Mouse (Mus musculus): ENCODE measurements around the gene Snx18. TPM values are rescaled to one million over a fixed set of nuclear protein-coding genes. Genes with fewer than 3 reads are reported as not detected.
A peak's percentile ranks its signal among the peaks of the same experiment; 100 is the strongest.

The Snx18 gene
- polyA plus RNA-seq, 1 experiment from 2014 or later = 20.8 TPM

DNA sequence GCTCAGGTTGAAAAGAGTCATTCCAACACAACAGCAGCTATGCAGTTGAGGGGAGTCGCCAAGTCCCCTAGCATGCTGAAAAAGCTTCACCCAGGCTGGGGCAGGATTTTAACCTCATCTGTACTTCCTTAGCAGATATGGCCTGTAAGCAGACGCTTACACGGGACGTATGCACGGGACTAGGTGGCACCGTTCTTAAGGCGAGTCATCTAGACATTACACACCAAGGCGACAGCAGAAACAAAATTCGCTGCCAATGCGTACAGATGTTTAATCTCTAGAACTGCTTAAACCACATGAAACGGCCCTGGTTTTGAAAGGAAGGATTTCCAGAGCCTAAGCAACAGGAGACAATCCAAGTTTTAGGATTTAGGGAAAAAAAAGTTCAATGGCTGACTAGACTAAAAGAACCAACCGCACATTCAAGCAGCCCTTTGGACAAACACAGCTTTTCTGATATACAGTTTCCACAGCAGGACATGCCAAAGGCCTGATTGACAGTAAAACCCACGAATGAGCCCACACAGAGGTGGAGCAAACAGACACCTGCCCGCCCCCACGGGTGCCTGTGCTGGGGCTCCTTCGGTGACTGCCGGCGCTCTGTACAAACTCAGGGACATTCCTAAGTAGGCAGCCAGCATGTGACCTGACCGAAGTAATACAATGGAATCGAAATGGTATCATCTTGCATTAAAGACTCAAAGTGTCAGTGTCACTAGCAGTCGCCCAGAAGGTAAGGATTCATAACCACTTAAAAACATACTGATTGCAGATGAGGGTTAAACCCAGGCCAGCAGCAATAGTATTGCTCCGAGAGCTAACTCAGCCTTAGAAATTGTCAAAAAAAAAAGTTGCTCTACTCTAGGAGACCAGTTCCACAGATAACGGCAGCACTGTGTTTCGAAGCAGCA lies 3.5 kb downstream of the Snx18 start:
- no peak for ATAC-seq (ENCODE audit: low FRiP score, low read depth)

DNA sequence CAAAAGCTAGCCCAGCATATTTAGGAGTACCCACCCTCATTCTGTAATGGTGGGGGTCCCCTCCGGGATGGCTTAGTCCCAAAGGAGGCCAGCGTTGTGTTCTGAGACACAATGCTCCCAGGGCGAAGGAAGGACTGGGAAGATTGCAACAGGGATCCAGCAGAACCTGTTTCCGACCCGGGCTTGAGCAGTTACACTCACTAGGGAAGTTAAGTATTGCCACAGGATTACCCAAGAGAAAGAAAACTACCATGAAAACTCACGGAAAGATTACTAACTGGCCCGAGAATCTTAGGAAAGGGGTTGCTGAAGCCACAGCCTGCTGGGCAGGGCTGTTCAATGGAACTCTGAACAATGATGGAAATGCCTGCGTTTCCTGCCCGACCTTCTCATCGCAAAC lies 4.5 kb downstream of the Snx18 start:
- no peak overlapping the region for H3K9ac ChIP-seq (replicated peaks)
- no peak overlapping the region for H3K27ac ChIP-seq (replicated peaks)
- no peaks in the 10 kb centered on the region for H3K36me3 ChIP-seq
- H3K4me2 ChIP-seq (replicated peaks) = peak overlapping the region; percentile 91
- 0 out of 2 replicates have a peak, but pooled peaks cover 4% of the 10 kb centered on the region for H3K27me3 ChIP-seq
- H3K4me3 ChIP-seq = 0 out of 2 replicates have a peak overlapping the region, but pooled peaks have one; percentile 12
- ATAC-seq (ENCODE audit: low FRiP score, low read depth) = no peak
- WGBS = 30% methylated on average over 10 of the region's 10 CpGs
- H3K4me1 ChIP-seq = peaks cover 70% of the 10 kb centered on the region
- no peaks in the 10 kb centered on the region for H3K9me3 ChIP-seq

More for the DNA sequence above, 3.5 kb downstream of the Snx18 start:
- 14% methylated on average over 24 of the region's 24 CpGs for WGBS
- Histone ChIP-seq H3K4me3 (peak overlapping the region; percentile 71), H3K4me1 (peaks cover 70% of the 10 kb centered on the region), H3K9ac (replicated peaks) (peak overlapping the region; percentile 88), H3K4me2 (replicated peaks) (peak overlapping the region; percentile 91), H3K27ac (replicated peaks) (no peak overlapping the region), H3K27me3 (0 out of 2 replicates have a peak, but pooled peaks cover 4% of the 10 kb centered on the region), H3K9me3 (no peaks in the 10 kb centered on the region), H3K36me3 (no peaks in the 10 kb centered on the region)

DNA sequence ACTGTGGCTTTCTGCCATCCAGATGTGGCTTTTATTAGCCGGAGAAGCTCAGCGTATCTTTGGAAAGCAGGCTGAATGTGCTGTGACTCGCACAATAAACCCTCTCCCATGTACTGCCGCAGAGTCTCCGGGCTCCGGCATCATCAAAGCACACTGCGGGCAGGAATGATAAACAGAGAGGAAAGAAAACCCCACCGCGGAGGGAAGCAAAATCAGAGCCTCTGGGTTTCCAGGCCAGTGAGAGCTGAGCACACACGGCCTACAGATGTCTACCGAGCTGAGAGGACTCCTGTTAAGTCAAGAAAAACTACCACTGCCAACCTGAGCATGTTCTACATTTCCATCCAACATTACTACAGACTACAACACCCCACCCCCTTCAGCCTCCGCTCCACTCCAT lies 5.0 kb downstream of the Snx18 start:
- H3K9ac ChIP-seq (replicated peaks) = no peak overlapping the region
- H3K4me1 ChIP-seq = peaks cover 70% of the 10 kb centered on the region
- no peak overlapping the region for H3K4me3 ChIP-seq
- H3K4me2 ChIP-seq (replicated peaks) = peak overlapping the region; percentile 91
- no peak for ATAC-seq (ENCODE audit: low FRiP score, low read depth)
- H3K36me3 ChIP-seq = no peaks in the 10 kb centered on the region
- 32% methylated on average over 12 of the region's 12 CpGs for WGBS
- H3K27me3 ChIP-seq = 0 out of 2 replicates have a peak, but pooled peaks cover 4% of the 10 kb centered on the region
- no peaks in the 10 kb centered on the region for H3K9me3 ChIP-seq
- H3K27ac ChIP-seq (replicated peaks) = 0 out of 2 replicates have a peak overlapping the region, but pooled peaks have one; percentile 15

DNA sequence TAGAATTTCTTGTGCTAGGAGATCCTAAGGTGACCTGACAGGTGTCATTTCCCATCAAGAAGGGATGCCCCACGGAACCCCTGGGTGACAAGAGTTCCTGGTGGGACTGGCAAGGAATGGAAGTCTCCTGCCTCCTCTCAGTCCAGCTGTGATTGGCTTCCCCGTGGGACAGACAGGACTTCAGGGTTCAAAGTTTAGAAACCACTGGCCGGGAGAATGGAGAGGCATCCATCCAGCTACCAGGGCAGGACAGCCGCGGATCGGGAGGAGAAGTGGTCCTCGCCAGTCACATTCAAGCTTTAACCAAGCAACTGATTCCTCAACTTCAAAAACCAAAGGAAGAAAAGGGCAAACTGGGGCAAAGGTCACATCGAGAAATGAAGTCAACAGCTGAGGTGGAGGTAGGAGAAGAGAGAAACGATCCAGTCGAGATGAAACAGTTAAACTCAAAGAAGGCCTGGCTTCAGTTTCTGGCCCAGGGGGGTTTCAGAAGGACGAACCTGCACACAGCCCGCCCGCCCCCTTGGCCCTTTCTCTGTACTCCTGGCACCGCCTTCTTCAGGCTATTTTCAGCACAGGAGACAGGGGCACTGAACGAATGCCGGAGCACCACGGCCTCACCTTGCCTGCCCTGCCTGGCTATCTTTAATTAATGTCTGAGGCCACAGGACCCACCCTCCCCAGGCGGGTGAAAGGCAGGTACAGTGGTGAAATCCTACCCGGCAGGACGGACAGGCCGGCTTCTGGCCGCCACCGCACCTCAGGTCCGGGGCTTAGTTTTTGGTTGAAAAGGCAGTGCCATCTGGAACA lies 6.0 kb downstream of the Snx18 start:
- Histone ChIP-seq H3K27me3 (0 out of 2 replicates have a peak, but pooled peaks cover 4% of the 10 kb centered on the region), H3K9ac (replicated peaks) (no peak overlapping the region), H3K27ac (replicated peaks) (no peak overlapping the region), H3K36me3 (no peaks in the 10 kb centered on the region), H3K4me3 (no peak overlapping the region), H3K9me3 (no peaks in the 10 kb centered on the region), H3K4me1 (peaks cover 66% of the 10 kb centered on the region), H3K4me2 (replicated peaks) (0 out of 2 replicates have a peak overlapping the region, but pooled peaks have one; percentile 5)
- whole genome bisulfite sequencing = 68% methylated on average over 24 of the region's 24 CpGs
- ATAC-seq (ENCODE audit: low FRiP score, low read depth) = no peak

DNA sequence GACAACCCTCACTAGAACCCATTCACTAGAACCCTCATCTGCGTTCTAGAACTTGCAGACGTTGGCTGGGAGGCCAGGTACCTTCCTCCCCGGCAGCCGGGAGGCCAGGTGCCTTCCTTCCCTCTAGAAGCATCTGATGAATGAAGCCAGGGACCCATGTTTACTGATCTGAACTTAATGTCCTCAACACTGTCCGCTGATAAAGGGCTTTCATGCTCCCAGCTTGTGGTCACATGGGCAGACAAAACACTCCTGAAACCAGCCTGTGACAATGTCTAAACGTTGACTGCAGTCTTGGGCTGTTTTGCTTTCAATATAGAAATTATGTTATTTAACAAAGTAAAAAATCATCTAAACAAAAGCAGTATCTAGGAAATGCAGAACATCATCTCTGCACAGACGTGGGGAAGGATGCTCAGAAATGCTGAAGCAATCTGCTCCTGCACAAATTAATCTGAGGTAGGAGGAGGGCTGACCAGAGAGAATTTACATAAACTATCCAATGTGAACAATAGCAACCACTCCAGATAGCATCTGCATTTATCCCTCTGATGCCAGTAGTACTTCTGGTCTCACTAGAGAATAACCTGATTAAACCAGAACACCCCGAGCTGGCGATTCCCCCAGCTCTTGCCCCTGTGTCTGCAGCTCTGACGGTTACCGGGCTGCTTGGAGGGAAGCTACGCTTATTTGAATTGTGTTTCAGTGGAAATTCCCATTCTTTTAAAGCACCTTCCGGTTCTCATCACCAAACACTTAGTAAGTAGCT lies 7.4 kb downstream of the Snx18 start:
- Histone ChIP-seq H3K4me1 (peaks cover 52% of the 10 kb centered on the region), H3K9ac (replicated peaks) (no peak overlapping the region), H3K27ac (replicated peaks) (no peak overlapping the region), H3K4me2 (replicated peaks) (peak overlapping the region; percentile 22; the same call in 1 of the 2 replicates), H3K36me3 (no peaks in the 10 kb centered on the region), H3K4me3 (no peak overlapping the region), H3K27me3 (no peaks in the 10 kb centered on the region), H3K9me3 (no peaks in the 10 kb centered on the region)
- ATAC-seq (ENCODE audit: low FRiP score, low read depth) = no peak
- 57% methylated on average over 13 of the region's 13 CpGs for WGBS

DNA sequence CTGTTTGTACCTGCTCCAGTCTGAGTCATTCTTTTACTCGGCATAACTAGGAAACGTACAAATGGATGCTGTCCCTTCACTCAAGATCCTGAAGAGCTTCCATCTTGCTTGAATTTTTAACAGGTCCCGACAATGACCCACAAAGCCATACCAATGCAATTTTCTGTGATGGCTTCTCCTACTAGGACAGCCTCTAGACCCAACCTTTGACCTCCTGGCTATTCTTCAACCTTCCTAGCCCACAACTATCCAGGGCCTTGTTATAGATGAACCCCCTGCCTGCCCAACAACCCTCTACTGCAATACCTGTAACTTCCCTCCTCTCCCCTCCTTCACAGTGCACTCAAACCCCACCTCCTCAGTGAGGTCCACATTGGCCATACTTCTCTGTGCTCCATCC lies 8.9 kb downstream of the Snx18 start:
- H3K9ac ChIP-seq (replicated peaks) = no peak overlapping the region
- H3K36me3 ChIP-seq = no peaks in the 10 kb centered on the region
- H3K4me3 ChIP-seq = no peak overlapping the region
- ATAC-seq (ENCODE audit: low FRiP score, low read depth) = no peak
- no peak overlapping the region for H3K27ac ChIP-seq (replicated peaks)
- no peaks in the 10 kb centered on the region for H3K27me3 ChIP-seq
- H3K4me1 ChIP-seq = peaks cover 37% of the 10 kb centered on the region
- H3K9me3 ChIP-seq = no peaks in the 10 kb centered on the region
- WGBS = 92% methylated on average over 3 of the region's 3 CpGs
- no peak overlapping the region for H3K4me2 ChIP-seq (replicated peaks)

DNA sequence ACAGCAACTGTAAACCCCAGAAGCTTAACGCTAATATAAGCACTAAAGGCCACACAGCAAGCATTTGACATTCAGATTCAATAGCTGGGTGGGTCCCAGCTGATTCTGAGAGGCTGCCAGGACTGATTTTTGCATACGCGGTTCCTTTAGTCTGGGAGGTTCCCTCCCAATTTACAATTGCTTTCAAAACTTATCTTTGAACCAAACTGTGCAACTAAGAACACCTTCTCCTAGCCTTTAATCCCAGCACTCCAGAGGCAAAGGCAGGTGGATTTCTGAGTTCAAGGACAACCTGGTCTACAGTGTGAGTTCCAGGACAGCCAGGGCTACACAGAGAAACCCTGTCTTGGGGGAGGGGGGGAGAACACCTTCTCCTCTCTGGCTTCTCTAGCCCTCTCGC lies 10.5 kb downstream of the Snx18 start:
- H3K4me3 ChIP-seq = no peak overlapping the region
- H3K9me3 ChIP-seq = no peaks in the 10 kb centered on the region
- H3K4me1 ChIP-seq = peaks cover 28% of the 10 kb centered on the region
- H3K27me3 ChIP-seq = no peaks in the 10 kb centered on the region
- H3K9ac ChIP-seq (replicated peaks) = no peak overlapping the region
- WGBS = 87% methylated on average over 4 of the region's 4 CpGs
- H3K4me2 ChIP-seq (replicated peaks) = no peak overlapping the region
- H3K36me3 ChIP-seq = no peaks in the 10 kb centered on the region
- no peak overlapping the region for H3K27ac ChIP-seq (replicated peaks)
- no peak for ATAC-seq (ENCODE audit: low FRiP score, low read depth)

DNA sequence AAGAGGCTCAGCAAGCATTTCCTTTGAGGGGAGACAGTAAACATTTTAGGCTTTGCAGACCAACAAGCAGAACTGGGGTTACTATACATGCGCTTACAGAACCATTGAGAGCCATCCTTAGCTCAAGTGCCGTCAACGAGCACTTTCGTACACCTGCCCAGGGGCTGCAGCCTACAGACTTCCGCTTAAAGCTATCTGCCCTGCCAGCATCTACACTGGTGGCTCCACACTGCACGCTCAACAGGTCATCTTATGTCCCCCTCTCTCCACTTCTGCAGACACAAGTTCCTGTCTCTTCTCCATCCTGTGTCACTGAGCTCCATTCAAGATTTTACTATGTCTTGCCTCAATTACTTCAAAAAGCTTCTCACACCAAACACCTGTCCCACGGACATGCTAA lies 11.0 kb downstream of the Snx18 start:
- no peak overlapping the region for H3K4me3 ChIP-seq
- ATAC-seq (ENCODE audit: low FRiP score, low read depth) = no peak
- H3K4me1 ChIP-seq = peaks cover 24% of the 10 kb centered on the region
- no peak overlapping the region for H3K4me2 ChIP-seq (replicated peaks)
- no peak overlapping the region for H3K9ac ChIP-seq (replicated peaks)
- 92% methylated on average over 7 of the region's 7 CpGs for WGBS
- no peaks in the 10 kb centered on the region for H3K36me3 ChIP-seq
- no peaks in the 10 kb centered on the region for H3K27me3 ChIP-seq
- H3K27ac ChIP-seq (replicated peaks) = no peak overlapping the region
- no peaks in the 10 kb centered on the region for H3K9me3 ChIP-seq

DNA sequence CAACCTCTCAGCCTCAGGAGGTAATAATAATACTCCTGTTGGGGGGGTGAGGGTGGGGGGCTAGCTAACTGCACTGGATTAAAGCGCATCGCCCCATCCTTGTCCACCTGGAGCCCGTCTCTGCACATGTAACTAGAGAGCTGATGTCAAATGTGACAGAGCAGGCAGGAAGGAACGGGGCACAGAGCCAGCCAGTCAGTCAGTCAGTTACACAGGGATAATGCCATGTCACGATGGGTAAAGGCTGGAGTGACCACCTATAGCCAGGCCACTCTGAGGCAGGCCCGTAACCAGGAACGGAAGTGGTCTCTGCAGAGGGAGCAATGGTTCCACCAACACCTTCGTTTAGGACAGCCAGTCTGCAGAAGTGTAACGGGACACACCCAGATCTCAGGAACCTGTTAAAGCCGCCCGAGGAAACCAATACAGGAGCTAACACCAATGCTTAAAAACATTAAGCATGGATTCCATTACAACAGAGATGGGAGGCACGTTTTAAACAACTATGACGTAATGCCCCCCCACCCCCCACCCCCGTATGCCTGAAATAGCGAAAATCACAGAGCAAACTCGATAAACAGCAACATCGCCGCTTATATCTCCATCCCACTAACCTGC lies 11.5 kb downstream of the Snx18 start:
- Histone ChIP-seq H3K36me3 (no peaks in the 10 kb centered on the region), H3K9ac (replicated peaks) (no peak overlapping the region), H3K4me3 (no peak overlapping the region), H3K27me3 (no peaks in the 10 kb centered on the region), H3K4me2 (replicated peaks) (no peak overlapping the region), H3K4me1 (peaks cover 20% of the 10 kb centered on the region), H3K27ac (replicated peaks) (no peak overlapping the region), H3K9me3 (no peaks in the 10 kb centered on the region)
- 90% methylated on average over 18 of the region's 18 CpGs for WGBS
- ATAC-seq (ENCODE audit: low FRiP score, low read depth) = no peak

DNA sequence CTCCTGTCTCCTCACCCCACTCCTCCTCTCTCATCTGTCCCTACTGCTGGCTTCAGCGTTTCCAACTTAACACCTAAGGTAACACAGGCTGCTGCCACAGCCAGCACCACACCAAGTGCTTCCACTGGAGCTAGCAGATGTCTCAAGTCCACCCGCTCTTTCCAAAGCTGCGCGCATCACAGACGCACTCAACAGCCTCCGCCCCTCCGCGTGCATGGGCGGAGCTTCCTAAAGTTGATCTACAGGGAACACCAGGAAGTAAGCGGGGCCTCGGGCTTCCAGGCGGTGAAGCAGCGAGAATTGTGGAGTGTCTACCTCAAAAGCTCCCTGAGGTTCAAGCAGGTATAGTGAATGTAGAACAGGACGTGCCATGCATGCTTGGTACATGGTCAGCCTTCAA lies 12.2 kb downstream of the Snx18 start:
- 87% methylated on average over 14 of the region's 14 CpGs for WGBS

DNA sequence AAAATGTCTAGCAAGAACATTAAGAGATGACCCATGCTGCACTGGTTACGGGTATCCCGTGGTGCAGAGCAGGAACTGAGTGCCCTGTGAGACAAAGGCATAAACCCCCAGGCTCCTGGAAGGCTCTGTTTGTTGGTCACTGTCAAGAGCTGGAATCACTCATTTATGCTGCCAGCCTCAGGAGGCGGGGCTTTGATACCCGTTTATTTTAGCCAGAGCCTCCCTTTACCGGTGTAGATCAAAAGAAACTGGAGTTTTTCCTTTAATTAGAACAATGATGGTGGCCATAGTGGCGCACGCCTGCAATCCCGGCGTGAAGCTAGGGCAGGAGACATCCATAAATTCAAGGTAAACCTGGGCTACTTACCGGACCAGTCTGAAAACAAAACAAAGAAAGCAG lies 12.7 kb downstream of the Snx18 start:
- WGBS = 95% methylated on average over 10 of the region's 10 CpGs
- H3K27me3 ChIP-seq = no peaks in the 10 kb centered on the region
- no peak overlapping the region for H3K27ac ChIP-seq (replicated peaks)
- peaks cover 9% of the 10 kb centered on the region for H3K4me1 ChIP-seq
- H3K9me3 ChIP-seq = no peaks in the 10 kb centered on the region
- no peak overlapping the region for H3K4me3 ChIP-seq
- no peak overlapping the region for H3K9ac ChIP-seq (replicated peaks)
- H3K4me2 ChIP-seq (replicated peaks) = no peak overlapping the region
- H3K36me3 ChIP-seq = no peaks in the 10 kb centered on the region
- no peak for ATAC-seq (ENCODE audit: low FRiP score, low read depth)

More for the DNA sequence above, 12.2 kb downstream of the Snx18 start:
- H3K4me1 ChIP-seq = peaks cover 13% of the 10 kb centered on the region
- H3K36me3 ChIP-seq = no peaks in the 10 kb centered on the region
- no peak overlapping the region for H3K9ac ChIP-seq (replicated peaks)
- H3K9me3 ChIP-seq = no peaks in the 10 kb centered on the region
- H3K4me2 ChIP-seq (replicated peaks) = no peak overlapping the region
- no peak overlapping the region for H3K4me3 ChIP-seq
- ATAC-seq (ENCODE audit: low FRiP score, low read depth) = no peak
- no peaks in the 10 kb centered on the region for H3K27me3 ChIP-seq
- no peak overlapping the region for H3K27ac ChIP-seq (replicated peaks)

Measured in midbrain, embryonic 12.5 days (tissue).